Mouse (Mus musculus): Measurements from ENCODE around the gene Galnt6. TPM values are rescaled to one million over a fixed set of nuclear protein-coding genes. Genes with fewer than 3 reads are reported as not detected.

Galnt6 gene
- total RNA-seq, 2 experiments from 2014 or later, result 15.1 to 17.7 TPM

GRCm38 (mm10) chr15:100660805-100661204, 68.4 kb downstream of the Galnt6 start:
- DNase-seq (ENCODE audit: low spot score in 2 of 2), result no peak

- no peak for DNase-seq (ENCODE audit: low spot score in 2 of 2)
Observed at GRCm38 (mm10) chr15:100660306-100660705, 68.9 kb downstream of the Galnt6 start.

- no peak for DNase-seq (ENCODE audit: low spot score in 2 of 2)
Observed at GRCm38 (mm10) chr15:100655201-100655600, 74.0 kb downstream of the Galnt6 start.

GRCm38 (mm10) chr15:100654271-100654670, 74.9 kb downstream of the Galnt6 start:
- no peak for DNase-seq (ENCODE audit: low spot score in 2 of 2)

GRCm38 (mm10) chr15:100651610-100652009, 77.6 kb downstream of the Galnt6 start:
- no peak for DNase-seq (ENCODE audit: low spot score in 2 of 2)

GRCm38 (mm10) chr15:100650111-100650510, 79.1 kb downstream of the Galnt6 start:
- no peak for DNase-seq (ENCODE audit: low spot score in 2 of 2)

GRCm38 (mm10) chr15:100646161-100646560, 83.0 kb downstream of the Galnt6 start:
- no peak for DNase-seq (ENCODE audit: low spot score in 2 of 2)

- no peak for DNase-seq (ENCODE audit: low spot score in 2 of 2)
Observed at GRCm38 (mm10) chr15:100642451-100642850, 86.7 kb downstream of the Galnt6 start.

Small RNAs within 50 kb of the gene (microRNA-seq; reads per million reads assigned to microRNA genes)
- gene Mir6961, result not detected

Other genes starting within 250 kb of the Galnt6 start
- 10 to 100 TPM in 1 of 2 experiments, 1 to 10 TPM in 1; 7.4 to 10.1 TPM for gene Csrnp2, start 233.9 kb downstream of the Galnt6 start, total RNA-seq (2021)
- gene Tfcp2, start 177.4 kb downstream of the Galnt6 start, total RNA-seq (2021), result 10 to 100 TPM; 26.3 TPM
- 10 to 100 TPM; 30.7 to 34.4 TPM for gene Pou6f1, start 129.4 kb downstream of the Galnt6 start, total RNA-seq (2021)
- 100 to 1,000 TPM; 231 to 238 TPM for gene Dazap2, start 114.0 kb downstream of the Galnt6 start, total RNA-seq (2021)
- 10 to 100 TPM; 26.7 to 34.3 TPM for gene Smagp, start 92.4 kb downstream of the Galnt6 start, total RNA-seq (2021)
- gene Bin2, start 59.8 kb downstream of the Galnt6 start, total RNA-seq (2021), result 1 to 10 TPM; 4.0 to 4.8 TPM
- 100 to 1,000 TPM in 1 of 2 experiments, 10 to 100 TPM in 1; 51.9 to 275 TPM for gene Cela1, start 41.5 kb downstream of the Galnt6 start, total RNA-seq (2021)
- gene Slc4a8, start 32.4 kb upstream of the Galnt6 start, total RNA-seq (2021), result 10 to 100 TPM; 15.8 to 22.2 TPM
- 10 to 100 TPM; 10.9 to 13.6 TPM for gene Scn8a, start 140.5 kb upstream of the Galnt6 start, total RNA-seq (2021)

Data from adrenal gland, postnatal 4 days (tissue).